Mouse (Mus musculus) CH12.LX (cell line): ENCODE data around the gene C8g. TPM values are rescaled to one million over a fixed set of nuclear protein-coding genes. Genes with fewer than 3 reads are reported as not detected.
A peak's percentile ranks its signal among the peaks of the same experiment; 100 is the strongest.

ENCODE experiments used
- DNase-seq: peaks from one replicate; pipeline ENCODE4 v3.0.0-alpha.2; 2013; ENCODE audit errors: extremely low read depth
- H3K27ac ChIP-seq: 2 replicates; pipeline ENCODE4 v1.5.1; 2012; ENCODE audit warnings: low read depth, mild to moderate bottlenecking, control low read depth, moderate library complexity; ENCODE audit not compliant: insufficient read depth
- H3K27me3 ChIP-seq: replicated peaks from 2 replicates; pipeline ENCODE3; 2012; ENCODE audit warnings: inconsistent platforms
- H3K36me3 ChIP-seq, 2 experiments: replicated peaks in 1 of 2; 2 replicates each; pipeline versions ENCODE3 to v1.6.1; 2012; ENCODE audit warnings: inconsistent platforms in 1 of 2, low read length in 1 of 2, mild to moderate bottlenecking in 1 of 2, mixed read lengths in 1 of 2, moderate library complexity in 1 of 2; ENCODE audit not compliant: control insufficient read depth in 1 of 2, insufficient read depth in 1 of 2
- H3K4me1 ChIP-seq, 2 experiments: 2 replicates each; pipeline ENCODE4 v1.6.1; 2012; ENCODE audit warnings: inconsistent platforms in 1 of 2, moderate library complexity in 1 of 2; ENCODE audit not compliant: insufficient read depth in 2 of 2, control insufficient read depth in 1 of 2
- H3K4me2 ChIP-seq: 2 replicates; pipeline ENCODE4 v1.6.1; 2012; ENCODE audit warnings: low read depth, mild to moderate bottlenecking, control low read depth; ENCODE audit not compliant: poor library complexity, insufficient read depth, severe bottlenecking
- H3K4me3 ChIP-seq, 3 experiments: fragments of 150-350 bp in 1 of 3; sonication (generic) in 1 of 3; replicated peaks in 1 of 3; 2 replicates each; pipeline versions ENCODE3 to v1.5.1; 2011 to 2012; ENCODE audit warnings: low read depth in 2 of 3, low read length in 2 of 3, mild to moderate bottlenecking in 2 of 3, moderate library complexity in 2 of 3, control low read depth in 1 of 3, improper control_type of control experiment in 1 of 3, inconsistent platforms in 1 of 3, mixed read lengths in 1 of 3; ENCODE audit not compliant: poor library complexity in 1 of 3
- H3K79me2 ChIP-seq: replicated peaks from 2 replicates; pipeline ENCODE4 v1.6.1; 2012; ENCODE audit warnings: mild to moderate bottlenecking, moderate library complexity; ENCODE audit not compliant: control insufficient read depth, poor library complexity, insufficient read depth, severe bottlenecking; ENCODE audit errors: extremely low read depth
- H3K9ac ChIP-seq: 2 replicates; pipeline ENCODE4 v1.6.1; 2012; ENCODE audit warnings: low read depth, mild to moderate bottlenecking, control low read depth, moderate library complexity; ENCODE audit not compliant: insufficient read depth
- H3K9me3 ChIP-seq: replicated peaks from 2 replicates; pipeline ENCODE3; 2012; ENCODE audit warnings: low read length, inconsistent platforms, mixed read lengths
- BHLHE40 ChIP-seq: IDR thresholded peaks from 2 replicates; pipeline ENCODE4 v1.6.1; 2011; ENCODE audit warnings: mild to moderate bottlenecking, low read depth, low read length, improper control_type of control experiment
- CTCF ChIP-seq, 2 experiments: IDR thresholded peaks in 1 of 2; conservative IDR thresholded peaks in 1 of 2; 2 replicates each; pipeline ENCODE4 v1.5.1; 2011 to 2012; ENCODE audit warnings: low read depth in 2 of 2, low read length in 2 of 2, improper control_type of control experiment in 1 of 2, inconsistent platforms in 1 of 2, mild to moderate bottlenecking in 1 of 2, moderate library complexity in 1 of 2
- ELF1 ChIP-seq: IDR thresholded peaks from 2 replicates; pipeline ENCODE4 v1.6.1; 2014; ENCODE audit warnings: low read depth, mild to moderate bottlenecking, inconsistent platforms, low read length, improper control_type of control experiment
- EP300 ChIP-seq: IDR thresholded peaks from 2 replicates; pipeline ENCODE4 v1.6.1; 2011; ENCODE audit warnings: low read length, improper control_type of control experiment
- ETS1 ChIP-seq: conservative IDR thresholded peaks from 2 replicates; pipeline ENCODE4 v1.6.1; 2012; ENCODE audit warnings: low read depth, mild to moderate bottlenecking, inconsistent platforms, low read length, improper control_type of control experiment, moderate library complexity
- HCFC1 ChIP-seq: IDR thresholded peaks from 2 replicates; pipeline ENCODE4 v1.6.1; 2012; ENCODE audit warnings: low read depth, mild to moderate bottlenecking, inconsistent platforms, low read length, improper control_type of control experiment
- IRF4 ChIP-seq: IDR thresholded peaks from 2 replicates; pipeline ENCODE4 v1.6.1; 2014; ENCODE audit warnings: low read depth, mild to moderate bottlenecking, inconsistent platforms, low read length, improper control_type of control experiment
- KAT2A ChIP-seq: IDR thresholded peaks from 2 replicates; pipeline ENCODE4 v1.6.1; 2012; ENCODE audit warnings: low read length, improper control_type of control experiment, inconsistent platforms; ENCODE audit not compliant: insufficient replicate concordance
- MAX ChIP-seq: IDR thresholded peaks from 2 replicates; pipeline ENCODE4 v1.6.1; 2011; ENCODE audit warnings: low read length, improper control_type of control experiment
- MEF2A ChIP-seq: IDR thresholded peaks from 2 replicates; pipeline ENCODE4 v1.6.1; 2014; ENCODE audit warnings: low read depth, mild to moderate bottlenecking, inconsistent platforms, low read length, improper control_type of control experiment, borderline replicate concordance
- MXI1 ChIP-seq: IDR thresholded peaks from 2 replicates; pipeline ENCODE4 v1.6.1; 2011; ENCODE audit warnings: mild to moderate bottlenecking, low read depth, low read length, improper control_type of control experiment
- NELFE ChIP-seq: IDR thresholded peaks from 2 replicates; pipeline ENCODE4 v1.6.1; 2011; ENCODE audit warnings: low read depth, low read length, improper control_type of control experiment
- NRF1 ChIP-seq: IDR thresholded peaks from 2 replicates; pipeline ENCODE4 v1.6.1; 2014; ENCODE audit warnings: low read depth, mild to moderate bottlenecking, inconsistent platforms, low read length, improper control_type of control experiment, moderate library complexity
- POLR2AphosphoS2 ChIP-seq: IDR thresholded peaks from 2 replicates; pipeline ENCODE4 v1.6.1; 2011; ENCODE audit warnings: low read depth, low read length, improper control_type of control experiment
- RAD21 ChIP-seq: IDR thresholded peaks from 2 replicates; pipeline ENCODE4 v1.6.1; 2011; ENCODE audit warnings: low read depth, mild to moderate bottlenecking, low read length, improper control_type of control experiment, moderate library complexity
- RCOR1 ChIP-seq: conservative IDR thresholded peaks from 2 replicates; pipeline ENCODE4 v1.6.1; 2012; ENCODE audit warnings: low read depth, mild to moderate bottlenecking, inconsistent platforms, low read length, improper control_type of control experiment
- SIN3A ChIP-seq: IDR thresholded peaks from 2 replicates; pipeline ENCODE4 v1.6.1; 2012; ENCODE audit warnings: low read length, improper control_type of control experiment, inconsistent platforms
- SMC3 ChIP-seq: IDR thresholded peaks from 2 replicates; pipeline ENCODE4 v1.6.1; 2011; ENCODE audit warnings: low read depth, low read length, improper control_type of control experiment
- TBP ChIP-seq: conservative IDR thresholded peaks from 2 replicates; pipeline ENCODE4 v1.6.1; 2011; ENCODE audit warnings: low read depth, low read length, improper control_type of control experiment
- TCF12 ChIP-seq: IDR thresholded peaks from 2 replicates; pipeline ENCODE4 v1.6.1; 2014; ENCODE audit warnings: low read depth, mild to moderate bottlenecking, inconsistent platforms, low read length, improper control_type of control experiment
- USF1 ChIP-seq: IDR thresholded peaks from 2 replicates; pipeline ENCODE4 v1.6.1; 2014; ENCODE audit warnings: low read depth, mild to moderate bottlenecking, inconsistent platforms, low read length, improper control_type of control experiment
- ZC3H11A ChIP-seq: IDR thresholded peaks from 2 replicates; pipeline ENCODE4 v1.6.1; 2012; ENCODE audit warnings: low read depth, mild to moderate bottlenecking, inconsistent platforms, low read length, improper control_type of control experiment
- dilution Hi-C: fragments of 300-500 bp; cut with MboI; formaldehyde crosslinking; loops from 2 replicates; pipeline ENCODE4 v1.14.3; 2020; ENCODE audit warnings: low sequenced_read_pairs; ENCODE audit not compliant: extremely low pct_unique_long_range_greater_than_20kb, extremely low pct_ligation_motif_present
- in situ Hi-C: fragments of 300-500 bp; cut with MboI; formaldehyde crosslinking; loops from 3 replicates; pipeline ENCODE4 v1.14.3; 2019; ENCODE audit warnings: low sequenced_read_pairs, low pct_ligation_motif_present, low pct_unique_long_range_greater_than_20kb, mixed read lengths
- polyA plus RNA-seq: library from polyadenylated mRNA; unstranded; fragments of >175 nt; gene quantifications from 2 replicates; pipeline ENCODE4 v1.2.1, GENCODE M21; 2012; ENCODE audit warnings: low read depth; ENCODE audit not compliant: insufficient read length
- total RNA-seq, 2 experiments: library from RNA; depleted of rRNA; stranded (reverse); fragments of 300-350 nt in 1 of 2; fragments of >200 nt in 1 of 2; gene quantifications; 2 replicates each; pipeline ENCODE4 v1.2.3; 2012 to 2014

C8g gene
- 1.2 and 2.7 TPM in 2 replicates for total RNA-seq (2012; rRNA removed)
- total RNA-seq (2014; rRNA removed), result 1.2 TPM in 2 replicates
- polyA plus RNA-seq, result 1.7 and 2.0 TPM in 2 replicates

- peaks cover 15 to 40% of the 10 kb centered on the region in 2 experiments for H3K4me1 ChIP-seq
- peak in 1 of 2 experiments; percentile 34; a peak in 2 of 4 replicates for TF ChIP-seq CTCF (conservative IDR thresholded peaks at IDR 0.05 in 1 of 2, IDR thresholded peaks at IDR 0.05 in 1 of 2; ENCODE audit: low read depth in 2 of 2, low read length in 2 of 2)
- no peak for TF ChIP-seq HCFC1
- peak; percentile 48; the same call in 1 of the 2 replicates for TF ChIP-seq NRF1
- no peak for TF ChIP-seq POLR2AphosphoS2
- peak; percentile 28 for DNase-seq
Observed at GRCm38 (mm10) chr2:25501593-25502486, at the start of gene C8g. Gene C8g (minus strand): TSS chr2:25501719.

GRCm38 (mm10) chr2:25551186-25551585 is 49.7 kb upstream of the C8g start:
- peak; percentile 88 for TF ChIP-seq SMC3
- TF ChIP-seq IRF4, result peak; percentile 31; the same call in 1 of the 2 replicates
- no peak for TF ChIP-seq EP300
- TF ChIP-seq TCF12, result peak; percentile 16; the same call in 1 of the 2 replicates
- TF ChIP-seq RCOR1, result no peak
- no peak for TF ChIP-seq TBP
- TF ChIP-seq POLR2AphosphoS2, result no peak
- TF ChIP-seq MEF2A, result peak; percentile 30; the same call in 1 of the 2 replicates
- 0 out of 2 replicates have a peak, but pooled peaks have one; percentile 18 for TF ChIP-seq ELF1
- no peak for TF ChIP-seq KAT2A
- TF ChIP-seq MAX, result peak; percentile 36; the same call in 1 of the 2 replicates
- peak; percentile 57 to 89; a peak in 3 of 4 replicates for TF ChIP-seq CTCF (conservative IDR thresholded peaks at IDR 0.05 in 1 of 2, IDR thresholded peaks at IDR 0.05 in 1 of 2; ENCODE audit: low read depth in 2 of 2, low read length in 2 of 2)
- 0 out of 2 replicates have a peak, but pooled peaks have one; percentile 39 for TF ChIP-seq SIN3A
- TF ChIP-seq HCFC1, result peak; percentile 10; the same call in 1 of the 2 replicates
- TF ChIP-seq RAD21, result peak; percentile 80
- peak; percentile 42 for TF ChIP-seq USF1
- TF ChIP-seq MXI1, result 0 out of 2 replicates have a peak, but pooled peaks have one; percentile 32
- peak; percentile 39; the same call in 1 of the 2 replicates for TF ChIP-seq BHLHE40
- peak; percentile 25 for TF ChIP-seq ZC3H11A
- TF ChIP-seq NELFE, result 0 out of 2 replicates have a peak, but pooled peaks have one; percentile 38
- 0 out of 2 replicates have a peak, but pooled peaks have one; percentile 2 for TF ChIP-seq ETS1
- Histone ChIP-seq H3K4me2 (no peak overlapping the region), H3K9me3 (no peaks in the 10 kb centered on the region), H3K4me1 (peaks cover 29 to 51% of the 10 kb centered on the region in 2 experiments), H3K27ac (no peak overlapping the region; the same call in 1 of the 2 replicates), H3K4me3 (no peak overlapping the region), H3K27me3 (no peaks in the 10 kb centered on the region), H3K9ac (no peak overlapping the region), H3K36me3 (no peaks in the 10 kb centered on the region), H3K79me2 (peaks cover 3% of the 10 kb centered on the region; the same call in 1 of the 2 replicates)
- dilution Hi-C loops (no loop called here), in situ Hi-C loops (loop anchor here (5.0 to 10.0 kb wide), 2 partner anchors 39 to 126 kb away; partner anchors contain the start of genes Abca2 and Fut7)
- DNase-seq, result peak; percentile 62

More at GRCm38 (mm10) chr2:25501593-25502486, at the start of gene C8g:
- Histone ChIP-seq H3K79me2 (peaks cover 8% of the 10 kb centered on the region; the same call in 1 of the 2 replicates), H3K4me3 (peak within 1 kb of the TSS; percentile 70 to 99 (median 93)), H3K4me2 (peak within 1 kb of the TSS; percentile 68), H3K9me3 (no peaks in the 10 kb centered on the region), H3K9ac (peak within 1 kb of the TSS; percentile 92), H3K27me3 (no peaks in the 10 kb centered on the region), H3K27ac (peak within 1 kb of the TSS; percentile 51), H3K36me3 (peaks cover 32 to 47% of the 10 kb centered on the region in 2 experiments)
- in situ Hi-C loops, result no loop called here
- dilution Hi-C loops, result no loop called here
